Mouse (Mus musculus) ES-E14 (cell line): ENCODE data around the gene Tubb3.

Experiments used
- CHD2 ChIP-seq: IDR thresholded peaks from 2 replicates; pipeline ENCODE4 v1.6.1; 2014; ENCODE audit warnings: mild to moderate bottlenecking, low read depth, low read length, inconsistent platforms
- HCFC1 ChIP-seq: IDR thresholded peaks from 2 replicates; pipeline ENCODE4 v1.6.1; 2012; ENCODE audit warnings: low read length, inconsistent platforms, borderline replicate concordance; ENCODE audit not compliant: insufficient read depth
- MAFK ChIP-seq: IDR thresholded peaks from 2 replicates; pipeline ENCODE4 v1.6.1; 2014; ENCODE audit warnings: mild to moderate bottlenecking, low read depth, low read length, inconsistent platforms; ENCODE audit not compliant: insufficient read depth
- ZC3H11A ChIP-seq: IDR thresholded peaks from 2 replicates; pipeline ENCODE4 v1.6.1; 2012; ENCODE audit warnings: low read depth, mild to moderate bottlenecking, inconsistent platforms, low read length, borderline replicate concordance
- ZNF384 ChIP-seq: IDR thresholded peaks from 2 replicates; pipeline ENCODE4 v1.6.1; 2012; ENCODE audit warnings: low read depth, low read length, inconsistent platforms

DNA sequence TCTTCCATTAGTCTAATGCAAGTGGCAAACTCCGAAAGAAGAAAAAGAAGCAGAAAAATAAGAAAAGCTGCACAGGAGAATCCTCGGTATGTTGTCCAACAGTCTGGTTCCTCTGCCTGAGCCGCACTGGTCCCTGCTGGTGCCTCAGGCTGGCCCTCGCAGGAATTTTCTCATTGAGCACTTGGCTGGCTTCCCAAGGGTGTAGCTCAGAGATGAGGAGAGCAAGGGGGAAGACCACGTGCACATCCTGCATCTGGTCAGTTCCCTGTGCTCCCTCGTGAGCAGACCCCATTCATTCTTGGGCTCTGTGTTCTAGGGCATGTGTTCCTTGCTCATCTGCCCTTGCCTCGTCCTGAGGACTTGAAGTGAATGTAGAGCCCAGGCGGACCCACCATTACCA lies 28.7 kb upstream of the Tubb3 start:
- no peak for TF ChIP-seq ZNF384
- no peak for TF ChIP-seq MAFK
- TF ChIP-seq CHD2 = no peak
- TF ChIP-seq ZC3H11A = no peak
- TF ChIP-seq HCFC1 = no peak
